Mouse (Mus musculus) layer of hippocampus, adult 18-20 months (tissue): ENCODE results near the gene Card9. TPM values are rescaled to one million over a fixed set of nuclear protein-coding genes. Genes with fewer than 3 reads are reported as not detected.

Experiments
- DNase-seq, 2 experiments: peaks; one replicate each; pipeline ENCODE4 v3.0.0; 2022; ENCODE audit warnings: low spot score in 2 of 2
- total RNA-seq, 2 experiments: library from RNA; stranded (reverse); gene quantifications; 2 replicates each; pipeline ENCODE4 v1.2.3; 2021

Gene Card9
- total RNA-seq, 2 experiments from 2014 or later: 1.5 to 3.5 TPM

DNA sequence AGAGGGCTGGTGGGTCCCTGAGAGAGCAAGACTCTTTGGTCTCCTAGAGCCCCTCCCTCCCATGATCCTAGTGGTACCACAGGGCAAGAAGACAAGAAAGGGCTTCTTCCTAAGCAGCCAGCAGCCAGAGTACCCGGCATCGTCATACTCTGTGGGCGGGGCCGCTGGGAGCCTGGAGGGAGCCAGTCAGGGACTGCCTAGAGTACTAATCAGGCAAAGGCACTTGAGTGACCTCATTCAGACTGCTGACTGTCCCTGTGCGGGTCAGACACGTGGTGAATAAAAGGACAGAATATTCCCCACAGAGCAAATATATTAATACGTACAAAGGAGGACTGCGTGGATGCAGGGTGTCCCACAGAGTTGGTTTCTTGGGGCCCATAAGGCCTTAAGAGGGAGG, 31.3 kb downstream of the Card9 start:
- peak in 1 of 2 experiments; percentile 68 for DNase-seq

DNA sequence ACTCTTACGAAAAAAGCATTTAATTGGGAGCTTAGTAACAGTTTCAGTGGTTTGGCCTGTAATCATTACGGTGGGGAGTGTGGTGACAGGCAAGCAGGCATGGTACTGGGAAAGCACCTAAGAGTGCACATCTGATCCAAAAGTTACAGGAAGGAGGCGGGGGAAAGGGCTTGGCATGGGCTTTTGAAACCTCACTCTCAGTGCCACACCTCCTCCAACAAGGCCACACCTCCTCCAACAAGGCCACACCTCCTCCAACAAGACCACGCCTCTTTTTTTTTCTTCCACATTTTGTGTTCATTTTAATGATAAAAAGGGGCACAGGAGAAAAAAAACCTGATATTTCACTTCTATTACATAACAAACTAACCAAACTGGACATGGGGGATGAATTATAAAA, 32.9 kb downstream of the Card9 start:
- no peak for DNase-seq

DNA sequence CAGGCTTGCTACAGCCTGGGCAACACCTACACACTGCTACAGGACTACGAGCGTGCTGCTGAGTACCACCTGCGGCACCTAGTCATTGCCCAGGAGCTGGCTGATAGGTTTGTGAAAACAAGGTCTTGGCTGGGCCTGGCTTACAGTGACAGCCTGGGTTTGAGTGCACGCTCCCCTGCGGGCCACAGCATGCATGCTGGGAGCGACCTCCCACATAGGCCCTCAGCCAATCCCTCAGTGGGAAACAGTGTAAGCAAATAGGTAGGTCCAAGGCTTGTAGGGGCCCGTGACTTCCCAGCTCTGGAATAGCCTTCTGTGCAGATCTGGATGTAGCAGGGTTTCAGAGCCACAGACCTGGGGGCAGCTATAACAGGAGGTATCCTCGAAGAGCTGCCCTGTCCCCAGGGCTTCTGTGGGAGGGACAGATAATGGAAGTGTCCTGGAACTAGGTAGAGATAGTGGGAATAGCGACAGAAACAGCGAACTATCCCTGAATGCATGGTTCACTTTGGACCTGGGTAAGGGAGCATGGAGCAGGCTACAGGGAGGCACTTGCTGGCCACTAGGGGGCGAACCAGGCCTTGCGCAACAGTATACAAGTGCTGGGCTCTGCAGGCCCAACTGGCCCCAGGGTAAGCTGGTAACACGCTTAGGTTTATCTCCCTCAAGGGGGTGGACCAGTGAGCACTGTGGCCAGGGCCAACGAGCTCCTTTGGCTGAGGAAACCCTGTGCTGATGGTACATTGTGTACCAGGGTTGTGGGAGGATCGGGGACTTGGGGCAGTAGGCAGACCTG, 35.1 kb downstream of the Card9 start:
- peak in 1 of 2 experiments; percentile 53 for DNase-seq

DNA sequence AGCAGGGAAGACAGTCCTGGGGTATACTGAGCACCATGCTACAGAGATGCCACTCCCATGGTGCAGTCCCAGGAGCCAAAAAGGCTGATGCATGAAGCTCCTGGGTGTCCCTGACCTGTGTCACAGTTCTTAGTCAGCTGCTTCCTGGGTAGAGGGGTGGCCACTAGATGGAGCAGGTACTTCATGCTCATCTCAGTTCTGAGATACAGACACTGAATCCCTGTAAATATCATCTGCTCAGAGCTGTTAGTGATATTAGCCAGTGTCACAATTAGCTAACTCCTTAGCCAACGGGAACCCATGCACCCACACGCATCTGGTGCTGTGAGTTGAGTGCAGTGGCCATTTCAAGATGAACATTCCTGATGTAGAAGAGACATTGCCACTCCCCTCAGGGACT, 35.8 kb downstream of the Card9 start:
- peak in 1 of 2 experiments; percentile 82 for DNase-seq

DNA sequence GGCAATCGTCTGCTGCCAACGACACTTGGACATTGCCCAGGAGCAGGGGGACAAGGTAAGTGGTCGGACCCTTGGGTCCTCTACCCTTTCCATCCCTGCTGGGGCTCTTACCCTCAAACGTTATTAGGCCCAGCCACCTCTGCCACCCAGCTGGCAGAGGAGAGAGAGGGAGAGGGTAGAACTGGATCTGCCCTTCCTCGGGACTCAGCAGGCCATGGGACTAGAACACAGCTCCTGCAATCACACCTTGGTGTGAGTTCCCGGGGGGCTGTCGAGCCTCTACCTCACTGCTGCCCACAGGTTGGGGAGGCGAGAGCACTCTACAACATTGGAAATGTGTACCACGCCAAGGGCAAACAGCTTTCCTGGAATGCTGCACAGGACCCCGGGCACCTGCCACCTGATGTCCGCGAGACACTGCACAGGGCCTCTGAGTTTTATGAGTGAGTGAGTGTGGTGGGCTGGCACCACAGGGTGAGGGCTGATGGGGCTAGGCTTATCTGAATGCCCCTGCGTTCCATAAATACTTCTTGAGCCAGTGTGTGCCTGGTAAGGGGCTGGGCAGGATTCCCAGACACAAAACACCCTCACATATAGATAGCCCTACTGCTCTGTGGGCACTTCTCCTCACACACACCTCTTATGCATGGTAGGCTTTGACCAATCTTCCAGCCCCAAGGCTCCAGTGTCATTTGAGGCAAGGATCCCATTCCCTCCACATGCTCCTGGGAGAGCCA, 37.0 kb downstream of the Card9 start:
- no peak for DNase-seq

DNA sequence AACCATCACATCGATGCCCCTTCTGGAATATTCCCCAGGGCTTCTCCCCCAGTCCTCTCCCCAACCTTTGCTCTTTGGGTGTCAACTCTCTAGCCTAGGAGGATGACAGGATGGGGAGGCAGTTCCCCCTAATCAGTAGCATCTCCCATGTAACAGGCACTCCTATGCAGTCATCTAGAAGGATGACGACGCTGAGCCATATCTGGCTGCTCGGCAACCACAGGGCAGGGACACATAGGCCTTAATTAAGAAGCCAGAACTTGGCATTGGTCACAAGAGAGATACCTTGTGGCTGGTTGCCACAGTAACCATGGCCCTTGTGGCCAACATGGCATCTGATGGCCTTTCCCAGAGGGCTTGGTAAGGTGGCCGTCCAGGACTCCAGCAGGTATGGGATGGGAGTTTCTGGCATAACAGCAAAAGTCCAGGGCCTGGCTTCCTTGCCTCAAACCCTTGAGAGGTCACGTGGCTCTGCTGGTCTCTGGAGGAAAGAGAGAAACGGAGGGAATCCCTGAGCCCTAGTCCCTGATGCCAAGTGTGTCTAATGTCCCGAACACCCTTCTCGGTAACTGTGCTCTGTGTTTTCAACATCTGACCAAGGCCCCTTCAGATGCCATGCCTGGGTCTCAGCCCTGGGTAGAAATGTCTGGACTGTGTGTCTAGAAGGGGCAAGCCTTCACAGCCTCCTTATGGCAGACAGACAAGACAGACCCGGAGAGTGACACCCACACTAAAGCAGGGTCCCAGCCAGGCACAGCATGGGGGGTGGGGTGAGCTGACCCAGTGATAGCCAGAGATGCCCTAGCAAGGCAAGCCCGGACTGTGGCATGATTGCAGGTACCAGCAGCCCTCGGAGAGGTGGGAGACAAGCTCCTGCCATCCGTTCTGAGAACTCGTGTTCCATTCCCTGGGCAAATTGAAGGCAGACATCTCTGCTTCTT, 40.2 kb downstream of the Card9 start:
- DNase-seq: no peak

DNA sequence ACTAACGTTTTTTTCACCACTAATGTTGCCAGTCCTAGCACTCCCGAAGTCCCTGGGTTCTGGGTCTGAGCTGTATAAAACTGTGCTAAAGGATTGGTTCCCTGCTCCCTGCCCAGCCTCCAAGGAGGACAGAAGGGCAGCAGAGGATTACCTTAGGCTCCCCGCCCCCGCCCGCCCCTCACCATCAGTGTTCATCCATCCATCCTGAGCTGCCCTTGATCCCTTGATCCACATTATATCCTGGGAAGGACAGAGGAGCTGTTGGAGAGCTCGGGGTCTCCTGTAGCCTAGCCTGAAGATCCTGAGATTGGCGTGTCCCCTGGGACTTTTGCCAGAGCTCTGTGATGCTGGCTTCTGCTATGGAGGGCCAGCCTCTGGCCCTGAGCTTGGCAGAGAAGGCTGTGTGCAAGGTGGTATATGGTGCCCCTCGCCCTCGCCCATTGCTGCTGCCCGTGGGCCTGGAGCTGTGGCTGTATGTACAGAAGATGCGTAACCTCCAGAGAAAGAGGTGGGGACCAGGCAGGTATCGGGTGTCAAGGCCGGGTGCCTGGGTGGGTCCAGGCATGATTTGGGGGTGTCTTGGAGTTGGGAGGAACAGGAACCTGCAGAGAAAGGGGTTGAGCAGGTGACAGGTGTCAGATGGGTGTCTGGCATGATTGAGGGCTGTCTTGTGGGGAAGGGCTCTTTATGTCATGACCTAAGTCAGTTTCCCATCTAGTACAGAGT, 41.0 kb downstream of the Card9 start:
- no peak for DNase-seq

DNA sequence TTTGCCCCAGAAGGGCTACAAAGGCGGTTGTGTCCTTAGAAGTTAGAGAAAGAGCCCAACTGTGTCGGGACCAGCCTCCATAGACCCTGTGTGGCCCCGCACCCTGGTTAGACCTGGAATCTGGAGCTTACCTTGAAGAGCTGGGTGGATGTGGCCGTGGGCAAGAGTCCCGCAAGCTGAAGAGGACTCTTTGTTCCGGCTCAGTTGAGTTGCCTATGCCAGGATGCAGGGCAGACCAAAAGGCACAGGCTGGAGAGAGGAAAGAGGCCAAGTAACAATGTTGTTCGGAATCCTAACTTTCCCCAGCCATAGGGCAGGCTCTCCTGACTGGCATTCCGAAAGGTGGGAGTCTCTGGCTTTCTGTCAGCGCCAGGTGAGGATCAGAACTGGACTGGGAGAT, 41.6 kb downstream of the Card9 start:
- DNase-seq: no peak

DNA sequence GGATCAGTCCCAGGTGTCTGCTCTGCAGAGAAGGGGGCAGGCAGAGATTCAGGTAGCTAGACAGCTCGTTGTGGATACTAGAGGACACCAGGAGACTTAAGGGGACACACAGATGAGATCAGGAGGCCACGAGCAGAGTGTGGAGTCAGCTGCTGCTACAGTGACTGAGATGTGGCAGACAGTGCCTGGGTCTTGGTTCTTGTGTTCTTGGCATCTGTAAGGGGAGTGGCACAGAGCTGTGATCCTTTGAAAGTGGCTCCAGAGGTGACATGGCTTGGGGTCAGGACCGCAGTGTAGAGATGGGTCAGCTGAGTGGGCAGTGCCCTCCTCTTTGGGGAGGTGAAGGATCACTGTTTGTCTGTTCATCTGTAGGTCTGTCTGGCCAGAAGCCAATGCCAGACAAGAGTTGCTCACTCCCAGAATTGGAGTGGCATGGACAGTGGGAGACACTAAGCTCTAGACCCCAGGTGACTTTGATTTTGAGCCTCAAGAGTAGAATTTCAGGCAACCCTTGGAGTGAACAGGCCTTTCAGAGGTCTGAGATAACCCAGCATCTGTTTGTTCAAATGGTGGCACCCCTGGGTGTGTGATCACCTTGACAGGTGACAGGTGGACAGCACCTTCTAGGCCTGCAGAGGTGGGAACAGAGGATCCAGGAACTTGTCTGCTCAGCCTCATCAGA, 42.6 kb downstream of the Card9 start:
- no peak for DNase-seq

DNA sequence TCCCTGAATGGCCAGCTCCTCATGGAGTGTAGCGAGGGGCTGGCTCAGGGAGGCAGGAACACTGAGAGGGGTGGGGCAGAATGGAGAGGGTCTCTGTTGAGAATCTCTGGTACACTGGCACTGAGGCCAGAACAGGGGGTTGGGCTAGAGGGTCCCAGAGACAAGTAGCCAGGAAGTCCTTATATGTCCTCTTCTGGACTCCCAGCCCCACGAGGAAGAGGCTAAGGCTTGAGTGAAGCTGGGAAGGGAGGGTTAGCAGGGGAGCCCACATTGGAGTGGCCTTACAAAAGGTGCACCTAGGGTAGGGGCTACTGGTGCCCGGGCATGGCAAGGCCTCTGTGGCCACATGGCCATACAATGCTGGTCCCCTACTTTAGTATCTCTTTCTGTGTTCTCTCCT, 43.3 kb downstream of the Card9 start:
- no peak for DNase-seq

DNA sequence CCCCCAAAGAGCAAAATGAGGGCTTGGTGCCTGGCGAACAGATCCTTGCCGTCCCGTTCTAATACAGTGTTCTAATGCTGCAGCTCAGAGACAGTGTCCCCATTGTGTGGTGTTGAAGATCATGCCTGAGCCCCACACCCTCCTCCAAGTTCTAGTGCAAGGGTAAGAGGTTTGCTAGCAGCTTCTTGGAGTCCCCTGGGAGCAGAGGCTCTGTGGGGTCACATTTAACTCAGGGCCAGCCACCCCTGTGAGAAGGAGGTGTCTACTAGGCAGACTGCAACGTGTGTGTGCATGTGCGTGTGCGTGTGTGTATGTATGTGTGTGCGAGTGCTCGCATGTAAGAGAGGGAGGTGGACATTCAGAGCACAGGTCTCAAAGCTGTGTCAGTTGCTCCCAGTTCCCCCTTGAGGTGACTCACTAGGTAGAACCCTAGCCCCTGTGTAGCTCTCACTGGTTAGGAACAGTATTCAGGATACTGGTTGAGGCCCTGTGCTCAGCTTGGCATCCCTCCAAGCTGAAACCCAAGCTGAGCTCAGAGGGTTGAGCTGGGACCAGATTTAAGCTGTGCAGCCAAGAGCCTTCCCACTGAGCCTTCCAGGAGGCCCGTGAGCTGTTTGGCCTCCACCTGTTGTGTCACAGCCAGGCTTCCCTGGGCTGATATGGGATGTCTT, 44.0 kb downstream of the Card9 start:
- no peak for DNase-seq

DNA sequence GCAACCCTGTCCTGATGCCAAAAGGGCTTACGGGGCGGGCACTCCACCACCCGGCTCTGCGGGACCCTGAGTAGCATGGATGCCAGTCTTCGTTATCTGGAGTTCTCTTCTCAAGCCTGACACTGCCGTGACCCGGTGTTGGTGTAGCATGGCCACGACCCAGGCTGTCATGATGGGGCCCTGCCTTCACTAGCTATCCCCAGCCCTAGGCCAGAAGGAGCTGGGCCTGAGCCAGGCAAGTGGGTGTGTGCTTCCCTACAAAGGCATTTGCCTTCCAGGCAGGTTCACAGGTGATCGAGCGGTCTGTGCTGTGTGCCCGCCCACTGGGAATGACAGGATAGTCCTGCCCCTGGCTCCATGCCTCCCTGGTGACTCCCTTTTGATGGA, 44.8 kb downstream of the Card9 start:
- DNase-seq: no peak

DNA sequence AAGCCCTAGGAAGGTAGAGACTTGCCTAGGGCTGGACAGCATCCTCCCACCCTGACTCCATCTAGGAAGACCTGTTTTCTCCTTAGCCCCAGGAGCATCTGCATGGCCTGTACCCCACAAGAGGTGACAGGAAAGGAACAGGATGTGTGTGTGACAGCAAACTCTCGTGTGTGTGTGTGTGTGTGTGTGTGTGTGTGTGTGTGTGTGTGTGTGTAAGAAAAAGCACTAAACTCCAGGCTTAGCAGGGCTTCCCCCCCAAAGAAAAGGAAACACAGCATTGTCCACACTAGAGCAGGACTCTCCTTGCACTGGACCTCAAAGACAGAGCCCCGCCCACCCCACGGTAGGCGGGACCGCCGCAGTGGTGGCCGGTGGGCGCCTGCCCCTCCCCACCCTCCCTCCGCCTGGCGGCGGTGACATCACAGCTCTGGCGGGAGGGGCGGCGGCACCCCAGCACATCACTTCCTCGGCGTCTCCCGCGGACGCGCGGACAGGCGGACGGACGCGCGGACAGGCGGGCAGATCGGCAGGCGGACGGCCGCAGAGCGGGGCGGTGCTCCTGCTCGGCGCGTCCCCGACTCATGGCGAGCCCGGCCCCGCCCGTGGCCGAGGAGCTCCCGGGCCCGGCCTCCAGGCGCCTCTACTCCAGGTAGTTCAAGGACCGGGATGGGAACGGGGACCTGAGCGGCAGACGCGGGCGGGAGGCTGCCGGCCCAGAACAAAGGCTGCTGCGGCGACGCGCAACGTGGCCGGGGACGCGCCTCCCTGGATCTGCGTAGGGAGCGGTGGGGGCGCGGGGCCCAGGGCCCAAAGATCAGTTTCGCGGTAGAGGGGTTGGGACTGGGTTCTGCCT, 45.4 kb downstream of the Card9 start, which contains the start of gene Gpsm1:
Gene Gpsm1, plus strand, starts transcription at position 444 of the 853 bp plus-strand sequence.
- DNase-seq: peak in 1 of 2 experiments; percentile 69

DNA sequence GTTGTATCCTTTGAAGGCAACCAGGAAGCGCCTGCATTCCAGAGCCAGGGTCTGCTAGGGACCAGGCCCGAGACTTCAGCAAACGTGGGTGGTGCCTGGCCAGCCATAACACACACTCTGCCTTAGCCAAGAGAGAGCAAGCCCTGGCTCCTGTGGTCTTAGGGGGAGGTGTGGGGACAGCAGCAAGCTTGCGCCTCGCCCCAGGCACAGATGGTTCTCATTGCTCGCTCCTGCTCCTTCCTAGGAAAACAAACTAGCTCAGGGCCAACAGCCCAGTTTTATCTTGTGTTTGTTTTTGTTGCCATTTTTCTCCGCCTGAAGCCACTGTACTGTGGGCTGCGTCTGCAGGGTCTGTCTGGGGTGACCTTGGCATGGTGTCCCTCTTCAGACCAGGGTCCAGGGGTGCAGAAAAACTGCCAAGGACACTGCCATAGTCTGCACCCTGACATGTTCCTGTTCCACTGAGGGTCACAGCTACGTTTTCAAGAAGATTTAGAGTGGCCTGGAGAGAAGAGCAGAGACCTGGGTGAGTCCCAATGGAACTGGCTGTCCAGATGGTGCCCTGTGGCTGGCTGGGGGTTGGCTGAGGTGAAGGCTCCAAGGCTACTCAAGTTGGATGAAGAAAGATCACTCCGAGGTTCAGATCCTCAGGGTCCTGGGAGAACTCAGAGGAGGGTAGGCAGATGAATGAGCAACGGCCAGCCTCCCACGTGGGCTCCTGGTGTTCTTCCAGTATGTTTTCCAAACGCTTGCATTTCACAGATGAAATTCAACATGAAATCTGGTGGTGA, 46.2 kb downstream of the Card9 start:
- DNase-seq: no peak

DNA sequence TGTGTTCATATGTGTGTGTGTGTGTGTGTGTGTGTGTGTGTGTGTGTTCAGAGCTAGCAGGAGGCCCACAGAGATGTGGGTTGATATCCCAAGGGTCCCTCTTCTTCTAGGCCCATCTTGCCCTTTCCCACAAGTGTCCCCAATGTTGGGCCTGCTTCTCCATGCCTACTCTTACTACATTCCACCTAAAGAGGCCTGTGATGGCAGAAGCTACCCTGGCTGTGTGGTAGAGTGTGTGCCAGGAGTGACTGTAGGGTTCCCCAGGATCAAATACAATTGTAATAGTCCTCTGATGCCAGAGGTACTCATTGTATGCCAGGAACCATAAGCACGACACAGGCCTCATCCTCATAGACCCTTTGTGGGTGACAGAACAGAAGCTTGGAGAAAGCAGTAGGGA, 47.3 kb downstream of the Card9 start:
- no peak for DNase-seq

DNA sequence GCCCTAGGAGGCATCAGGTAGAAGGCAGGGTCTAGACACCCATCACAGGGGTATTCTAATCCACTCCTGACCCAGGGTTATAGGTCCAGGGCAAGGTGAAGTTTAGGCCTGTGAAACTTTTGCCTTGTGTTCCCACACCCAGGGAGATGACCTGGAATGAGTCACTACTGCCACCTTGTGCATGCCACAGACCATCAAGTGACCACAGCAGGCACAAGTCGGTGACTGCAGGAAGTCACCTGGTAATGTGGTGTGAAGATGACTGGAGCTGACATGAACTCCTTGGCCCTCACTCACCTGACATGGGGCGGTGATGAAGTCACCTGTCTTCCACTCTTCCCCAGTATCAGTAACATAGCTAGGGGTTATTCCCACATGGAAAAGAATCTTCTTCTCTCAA, 47.9 kb downstream of the Card9 start:
- no peak for DNase-seq

DNA sequence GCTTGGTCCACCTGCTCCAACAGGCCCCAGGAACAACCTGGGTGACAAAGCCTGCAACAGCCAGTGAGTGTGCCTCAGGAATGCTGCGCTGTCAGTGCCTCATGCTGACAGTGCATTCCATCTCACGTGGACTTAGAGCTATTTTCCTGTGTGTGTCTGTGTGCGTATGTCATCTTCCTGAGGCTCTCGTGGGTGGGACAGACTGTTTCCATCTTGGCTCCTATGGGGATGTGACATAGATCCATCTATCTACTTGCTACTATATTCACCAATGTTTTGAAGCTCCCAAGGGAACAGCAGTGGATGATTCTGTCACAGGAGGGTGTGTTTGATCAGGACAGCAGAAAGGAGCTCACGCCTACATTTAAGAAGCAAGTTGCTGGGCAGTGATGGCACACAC, 48.8 kb downstream of the Card9 start:
- no peak for DNase-seq

DNA sequence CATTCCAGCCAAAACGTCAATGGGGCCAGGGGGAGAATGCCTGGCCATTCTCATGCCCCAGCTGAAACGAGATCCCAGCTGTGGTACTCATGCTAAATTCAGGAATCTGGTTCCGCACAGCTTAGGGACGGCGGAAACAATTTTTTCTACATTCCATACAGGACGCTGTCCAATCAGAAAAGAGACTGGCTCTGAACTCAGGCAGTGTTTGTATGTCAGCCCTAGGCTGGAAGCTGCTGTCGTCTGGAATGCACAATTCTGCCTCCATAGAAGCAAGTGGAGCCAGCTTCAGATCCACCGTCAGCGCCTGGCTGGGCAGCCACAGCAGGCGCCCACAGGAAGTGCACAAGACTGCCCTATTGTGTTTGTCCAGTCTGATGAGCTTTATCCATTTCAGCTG, 51.0 kb downstream of the Card9 start:
- DNase-seq: no peak
